Mouse (Mus musculus) ES-Bruce4 (cell line): ENCODE measurements around the gene Ptger4.

ENCODE experiments used
- CTCF ChIP-seq: IDR thresholded peaks from one replicate; pipeline ENCODE4 v1.8.1; 2011; ENCODE audit warnings: low read depth, low read length
- EP300 ChIP-seq: IDR thresholded peaks from 2 replicates; pipeline ENCODE4 v1.6.1; 2011; ENCODE audit warnings: low read depth, low read length; ENCODE audit not compliant: insufficient read depth

- TF ChIP-seq CTCF (no peak), EP300 (no peak)
Measured at GRCm38 (mm10) chr15:5205222-5205621, 38.8 kb downstream of the Ptger4 start.
